In the genomic region with DNA sequence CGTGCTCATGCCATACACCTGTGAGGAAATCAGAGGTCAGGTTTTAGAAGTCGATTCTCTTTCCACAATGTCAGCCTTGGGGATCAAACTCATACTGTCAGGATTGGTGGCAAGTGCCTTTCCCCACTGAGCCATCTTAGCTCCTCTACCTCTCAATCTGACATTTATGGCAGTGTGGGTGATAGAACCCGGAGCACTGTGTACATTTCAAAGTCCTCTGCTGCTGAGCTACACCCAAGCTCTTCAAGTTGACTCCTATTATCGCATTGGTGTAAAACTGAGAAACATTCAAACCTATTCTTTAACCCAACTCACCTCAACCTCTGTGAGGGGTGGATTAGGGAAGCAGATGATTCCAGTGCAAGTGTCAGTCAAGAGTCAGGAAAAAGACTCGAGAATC, we compare ENCODE assay signal across 21 mouse cellular contexts.
A peak's percentile ranks its signal among the peaks of the same experiment; 100 is the strongest.
DNase-seq lines count a peak whose midpoint lies in the region; ATAC-seq and TF ChIP-seq lines count a peak whose summit lies in the region.
"Had no signal": no experiment of that assay in that cellular context is flagged by ENCODE, and none has a peak within 500 bp of the region (broad histone marks: within the 10 kb centered on the region; RNA-seq: fewer than 3 reads in every experiment).

No protein-coding gene starts in this region.

- no peak for DNase-seq in intestine, embryonic 14.5 days (ENCODE audit: low spot score)
- DNase-seq in kidney, adult 9 months, result no peak
- DNase-seq: adrenal gland, adult 2 months; adrenal gland, adult 8-10 months; adrenal gland, postnatal 10 days; adrenal gland, postnatal 14 days; adrenal gland, postnatal 25 days; adrenal gland, postnatal 36 days; B cell, adult 2 months; cerebellum, adult 11 months; cerebellum, adult 11-12 months; cerebellum, adult 18-20 months; cerebellum, adult 2 months had no signal

- no peaks in the 10 kb centered on the region for H3K36me3 ChIP-seq in intestine, embryonic 14.5 days (ENCODE audit: control insufficient read depth, insufficient read depth, low read length)
- H3K36me3 ChIP-seq in intestine, postnatal 0 days (ENCODE audit: control insufficient read depth, insufficient read depth), result no peaks in the 10 kb centered on the region
- no peaks in the 10 kb centered on the region for H3K36me3 ChIP-seq in intestine, embryonic 15.5 days
- H3K36me3 ChIP-seq in intestine, embryonic 16.5 days (ENCODE audit: control insufficient read depth, insufficient read depth, low read length), result no peaks in the 10 kb centered on the region
- H3K36me3 ChIP-seq: G1E had no signal

- no peak overlapping the region for H3K27ac ChIP-seq in intestine, embryonic 14.5 days (ENCODE audit: low read depth)
- H3K27ac ChIP-seq in intestine, postnatal 0 days (ENCODE audit: low read depth, low read length), result no peak overlapping the region
- H3K27ac ChIP-seq in intestine, embryonic 15.5 days, result no peak overlapping the region
- H3K27ac ChIP-seq in intestine, embryonic 16.5 days (ENCODE audit: low read length), result no peak overlapping the region

- no peak overlapping the region for H3K4me2 ChIP-seq in intestine, embryonic 14.5 days (ENCODE audit: low read length)
- no peak overlapping the region for H3K4me2 ChIP-seq in intestine, postnatal 0 days (replicated peaks; ENCODE audit: low read depth)
- H3K4me2 ChIP-seq in intestine, embryonic 15.5 days (replicated peaks), result no peak overlapping the region
- no peak overlapping the region for H3K4me2 ChIP-seq in intestine, embryonic 16.5 days (ENCODE audit: low read depth, low read length)

- no peak for TF ChIP-seq CTCF in intestine, postnatal 0 days (IDR thresholded peaks at IDR 0.05; ENCODE audit: low read depth)

- no peaks in the 10 kb centered on the region for H3K9me3 ChIP-seq in intestine, embryonic 14.5 days (ENCODE audit: control insufficient read depth, low read length)
- H3K9me3 ChIP-seq in intestine, postnatal 0 days (ENCODE audit: control insufficient read depth), result no peaks in the 10 kb centered on the region
- no peaks in the 10 kb centered on the region for H3K9me3 ChIP-seq in intestine, embryonic 15.5 days
- no peaks in the 10 kb centered on the region for H3K9me3 ChIP-seq in intestine, embryonic 16.5 days (ENCODE audit: control insufficient read depth, low read length)

- 68% methylated on average over 5 of the region's 5 CpGs for WGBS in intestine, embryonic 14.5 days
- WGBS in intestine, postnatal 0 days, result 51% methylated on average over 5 of the region's 5 CpGs
- 60% methylated on average over 5 of the region's 5 CpGs for WGBS in intestine, embryonic 15.5 days
- 51% methylated on average over 5 of the region's 5 CpGs for WGBS in intestine, embryonic 16.5 days

- peak; percentile 47; the same call in 1 of the 2 replicates for ATAC-seq in intestine, embryonic 14.5 days (replicated peaks; ENCODE audit: low FRiP score, low TSS enrichment, low read depth)
- ATAC-seq in intestine, postnatal 0 days, result no peak
- ATAC-seq in intestine, embryonic 15.5 days, result peak; percentile 83
- peak; percentile 64 for ATAC-seq in intestine, embryonic 16.5 days
- ATAC-seq in CD4-positive, CD25-positive, alpha-beta regulatory T cell, adult 4 months, result no peak
- ATAC-seq: activated CD4-positive, CD25-positive, alpha-beta regulatory T cell, adult 4 months; Patski had no signal

- H3K27me3 ChIP-seq in intestine, embryonic 14.5 days (replicated peaks; ENCODE audit: control insufficient read depth, insufficient read depth, low read length), result no peaks in the 10 kb centered on the region
- H3K27me3 ChIP-seq in intestine, postnatal 0 days (replicated peaks; ENCODE audit: control insufficient read depth, insufficient read depth, low read length), result no peaks in the 10 kb centered on the region
- H3K27me3 ChIP-seq in intestine, embryonic 15.5 days (replicated peaks), result no peaks in the 10 kb centered on the region
- no peaks in the 10 kb centered on the region for H3K27me3 ChIP-seq in intestine, embryonic 16.5 days (replicated peaks; ENCODE audit: control insufficient read depth, insufficient read depth, low read length)
- H3K27me3 ChIP-seq: CH12.LX, Patski had no signal

- no peak overlapping the region for H3K9ac ChIP-seq in intestine, embryonic 14.5 days (ENCODE audit: low read length)
- H3K9ac ChIP-seq in intestine, postnatal 0 days (ENCODE audit: low read depth, low read length), result no peak overlapping the region
- no peak overlapping the region for H3K9ac ChIP-seq in intestine, embryonic 15.5 days
- no peak overlapping the region for H3K9ac ChIP-seq in intestine, embryonic 16.5 days (ENCODE audit: low read depth, low read length)

- no peak overlapping the region for H3K4me3 ChIP-seq in intestine, embryonic 14.5 days (ENCODE audit: low read depth, low read length)
- H3K4me3 ChIP-seq in intestine, postnatal 0 days (ENCODE audit: low read depth, low read length), result no peak overlapping the region
- no peak overlapping the region for H3K4me3 ChIP-seq in intestine, embryonic 15.5 days (replicated peaks)
- no peak overlapping the region for H3K4me3 ChIP-seq in intestine, embryonic 16.5 days (ENCODE audit: low read length)

- H3K4me1 ChIP-seq in intestine, embryonic 14.5 days (replicated peaks; ENCODE audit: control insufficient read depth, insufficient read depth, low read length), result no peaks in the 10 kb centered on the region
- H3K4me1 ChIP-seq in intestine, postnatal 0 days (replicated peaks; ENCODE audit: control insufficient read depth, insufficient read depth, low read length), result no peaks in the 10 kb centered on the region
- H3K4me1 ChIP-seq in intestine, embryonic 15.5 days (replicated peaks), result 0 out of 2 replicates have a peak, but pooled peaks cover 2% of the 10 kb centered on the region
- no peaks in the 10 kb centered on the region for H3K4me1 ChIP-seq in intestine, embryonic 16.5 days (ENCODE audit: control insufficient read depth, insufficient read depth, low read length)

Comparison
In these comparisons a context has a peak if more than half of its experiments do, and no peak if none do; other contexts are left out.
1. ATAC-seq: peak in intestine, embryonic 14.5 days (single experiment), intestine, embryonic 15.5 days (single experiment) and intestine, embryonic 16.5 days (single experiment); none in intestine, postnatal 0 days (single experiment) and CD4-positive, CD25-positive, alpha-beta regulatory T cell, adult 4 months (single experiment).